Mouse (Mus musculus) liver, adult (tissue): ENCODE measurements around the gene Rel.

Experiments
- GATA4 ChIP-seq: IDR thresholded peaks from 2 replicates; pipeline ENCODE4 v1.6.1; 2014; ENCODE audit warnings: mild to moderate bottlenecking, low read length; ENCODE audit not compliant: insufficient replicate concordance

Rel gene

DNA sequence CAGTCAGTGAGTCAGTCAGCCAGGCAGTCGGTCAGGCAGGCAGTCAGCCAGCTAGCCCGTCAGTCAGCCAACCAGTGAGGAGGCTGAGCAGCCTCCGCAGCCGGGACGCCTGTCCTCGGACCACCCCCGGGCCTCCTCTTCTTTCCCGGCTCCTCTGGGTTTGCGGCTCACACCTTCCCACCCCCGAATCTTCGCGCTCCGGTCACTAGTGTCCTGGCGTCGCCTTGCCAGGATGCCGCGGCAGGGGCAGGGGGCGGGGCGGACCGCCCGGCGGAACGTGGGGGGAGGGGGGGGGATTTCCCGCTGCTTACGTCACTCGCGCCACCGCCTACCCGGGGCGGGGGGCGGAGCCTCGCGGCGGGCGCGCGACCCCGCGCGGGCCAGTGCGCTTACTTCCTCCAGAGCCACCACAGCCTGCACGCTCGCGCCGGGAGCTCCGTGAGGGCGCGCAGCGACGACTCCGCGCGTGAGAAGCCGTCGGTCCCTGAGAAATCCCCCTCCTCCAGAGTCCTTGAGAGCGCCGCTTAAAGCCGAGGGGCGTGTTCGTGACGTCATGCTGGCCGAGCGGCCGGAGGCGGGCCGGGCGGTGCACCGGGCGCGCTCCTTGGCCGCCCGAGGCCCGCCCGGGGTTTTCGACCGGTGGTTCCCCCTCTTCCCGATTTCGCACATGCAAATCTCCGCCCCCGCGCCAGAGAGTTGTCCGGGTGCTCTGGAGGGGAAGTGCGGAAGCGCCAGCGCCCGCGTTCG lies at the start of gene Rel:
TSS of gene Rel (minus strand) at position 211 of the 747 bp plus-strand sequence.
- peak; percentile 9; the same call in 1 of the 2 replicates for TF ChIP-seq GATA4

- TF ChIP-seq GATA4, result no peak
These were observed 48.0 kb upstream of the Rel start for GRCm38 (mm10) chr11:23818745-23819144.

- no peak for TF ChIP-seq GATA4
These were observed 40.0 kb upstream of the Rel start for GRCm38 (mm10) chr11:23810741-23811140.

DNA sequence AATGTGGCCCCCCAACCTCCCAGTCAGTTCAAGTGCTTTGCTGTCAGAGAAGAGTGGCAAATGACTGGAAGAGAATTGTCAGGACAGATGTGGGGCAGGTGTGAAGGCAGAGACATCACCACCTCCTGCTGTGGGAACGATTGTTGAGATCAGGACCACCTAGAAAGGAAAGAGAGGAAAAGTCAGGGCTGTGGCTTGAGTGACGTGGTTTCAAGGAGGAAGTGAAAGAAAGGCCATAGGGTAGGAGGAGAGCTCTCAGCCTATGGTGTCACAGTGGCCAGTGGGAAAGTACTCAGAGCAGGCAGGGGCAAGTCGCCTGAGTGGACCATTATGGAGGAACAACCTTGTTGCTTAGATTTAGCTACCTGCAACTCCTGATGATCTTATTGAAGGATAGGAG lies 34.9 kb upstream of the Rel start:
- TF ChIP-seq GATA4, result no peak

DNA sequence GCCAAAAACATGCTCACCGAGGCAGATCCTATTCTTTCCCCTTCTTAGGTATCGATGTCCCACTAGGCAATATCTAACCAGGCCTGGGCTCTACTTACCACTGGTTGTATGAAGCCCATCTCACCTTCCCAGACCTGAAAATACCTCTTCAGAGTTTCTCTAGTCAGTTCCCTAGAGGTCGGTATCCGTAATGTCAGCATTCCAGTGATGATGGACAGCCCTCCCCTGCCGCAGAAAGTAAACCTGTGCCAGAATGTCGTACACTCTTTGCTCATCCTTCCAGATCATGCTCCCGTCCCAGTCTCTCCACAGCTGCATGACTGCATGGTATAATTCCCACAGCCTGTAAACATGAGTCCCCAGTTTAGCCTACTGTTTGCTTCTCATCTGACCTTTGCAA lies 32.4 kb upstream of the Rel start:
- TF ChIP-seq GATA4, result no peak

DNA sequence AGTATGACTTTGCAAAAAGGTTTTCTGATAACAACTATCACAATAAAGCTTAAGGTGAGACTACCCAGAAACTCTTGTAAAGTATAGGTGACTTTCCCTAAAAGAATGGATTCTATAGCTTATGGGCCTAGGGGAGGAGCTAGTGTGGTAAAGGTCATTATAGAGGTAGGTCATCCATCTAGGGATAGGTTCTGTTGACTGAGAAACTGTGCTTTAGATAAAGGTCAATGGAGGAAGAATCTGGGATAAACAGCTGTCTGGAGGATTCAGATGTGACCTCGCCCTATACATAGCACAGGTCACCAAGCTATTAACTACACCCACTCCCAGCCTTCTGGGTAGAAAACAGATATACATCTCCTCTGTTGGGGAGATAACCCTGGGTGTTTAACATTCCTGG lies 31.5 kb upstream of the Rel start:
- TF ChIP-seq GATA4, result no peak

DNA sequence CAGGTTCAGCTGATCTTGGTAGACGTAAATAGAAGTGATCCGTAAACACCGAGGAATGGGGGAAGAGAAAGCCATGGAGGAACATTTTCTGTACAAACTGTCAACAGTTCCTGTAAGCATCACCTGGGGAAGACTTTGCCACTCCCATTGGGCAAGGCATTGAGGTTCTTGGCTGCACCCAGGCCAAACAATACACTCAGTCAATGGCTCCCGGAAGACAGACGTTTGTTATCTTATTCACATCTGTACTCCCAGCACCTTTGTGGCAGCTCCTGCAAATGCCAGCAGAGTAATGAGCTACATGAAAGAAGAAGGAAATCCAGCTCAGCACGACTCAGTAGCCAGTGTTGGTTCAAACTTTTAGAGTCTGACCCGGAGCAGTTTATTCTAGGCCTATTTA lies 31.1 kb upstream of the Rel start:
- no peak for TF ChIP-seq GATA4

DNA sequence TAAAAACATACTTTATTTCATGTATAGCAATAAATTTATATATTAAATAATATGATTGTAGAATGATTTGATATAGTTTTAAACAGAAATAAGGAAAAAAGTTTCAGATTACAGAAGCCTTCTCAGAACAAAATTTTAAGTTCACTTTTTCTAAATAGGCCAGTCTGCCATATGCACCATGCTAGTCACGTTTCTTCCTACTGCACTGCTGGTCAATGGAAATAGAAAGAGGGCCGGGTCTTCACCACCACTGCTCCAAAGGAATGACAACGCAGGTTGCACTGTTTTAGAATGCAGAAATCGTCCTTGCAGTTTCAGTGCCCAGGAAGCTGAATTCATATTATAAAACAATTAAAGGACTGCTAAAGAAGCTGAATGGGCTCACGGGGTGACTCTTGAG lies 12.3 kb upstream of the Rel start:
- no peak for TF ChIP-seq GATA4

DNA sequence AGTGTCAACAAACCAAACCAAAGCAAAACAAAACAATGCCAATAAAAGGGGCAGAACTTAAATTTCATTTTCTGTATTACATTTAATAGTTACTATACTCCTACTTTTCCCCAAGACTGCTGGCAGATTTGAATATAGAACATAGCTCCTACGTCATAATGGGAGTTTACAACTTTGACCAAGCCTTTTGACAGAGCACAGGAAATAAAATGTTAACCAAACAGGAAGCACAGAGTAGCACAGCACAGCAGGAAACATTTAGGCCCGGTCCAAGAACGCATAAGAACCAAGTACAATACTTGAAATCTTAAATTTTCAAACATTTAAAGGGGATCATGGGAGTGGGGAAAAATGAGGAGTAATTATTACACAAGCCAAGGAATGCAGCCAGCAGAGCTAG lies 11.3 kb upstream of the Rel start:
- TF ChIP-seq GATA4, result no peak

DNA sequence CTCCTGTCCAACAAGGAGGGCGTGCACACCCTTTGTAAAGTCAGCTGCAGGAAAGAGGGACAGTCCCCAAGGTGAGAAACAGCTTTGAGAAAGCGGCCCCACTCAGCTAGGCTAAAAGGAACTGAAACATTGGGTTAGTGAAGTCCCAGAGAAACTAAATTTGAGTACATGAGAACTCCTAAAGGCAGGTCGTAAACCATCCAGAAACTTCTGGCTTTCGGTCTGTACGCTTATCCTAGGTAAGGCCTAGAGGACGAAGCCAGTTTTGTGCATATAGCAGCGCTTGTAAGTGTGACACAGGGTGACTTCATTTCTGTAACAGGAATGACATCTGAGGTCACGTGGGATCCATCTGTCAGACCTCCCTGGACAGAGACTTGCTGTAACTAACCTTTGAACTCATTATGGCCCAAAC lies 8.0 kb upstream of the Rel start:
- no peak for TF ChIP-seq GATA4

- no peak for TF ChIP-seq GATA4
These were observed 1.7 kb upstream of the Rel start for GRCm38 (mm10) chr11:23772471-23772870.

DNA sequence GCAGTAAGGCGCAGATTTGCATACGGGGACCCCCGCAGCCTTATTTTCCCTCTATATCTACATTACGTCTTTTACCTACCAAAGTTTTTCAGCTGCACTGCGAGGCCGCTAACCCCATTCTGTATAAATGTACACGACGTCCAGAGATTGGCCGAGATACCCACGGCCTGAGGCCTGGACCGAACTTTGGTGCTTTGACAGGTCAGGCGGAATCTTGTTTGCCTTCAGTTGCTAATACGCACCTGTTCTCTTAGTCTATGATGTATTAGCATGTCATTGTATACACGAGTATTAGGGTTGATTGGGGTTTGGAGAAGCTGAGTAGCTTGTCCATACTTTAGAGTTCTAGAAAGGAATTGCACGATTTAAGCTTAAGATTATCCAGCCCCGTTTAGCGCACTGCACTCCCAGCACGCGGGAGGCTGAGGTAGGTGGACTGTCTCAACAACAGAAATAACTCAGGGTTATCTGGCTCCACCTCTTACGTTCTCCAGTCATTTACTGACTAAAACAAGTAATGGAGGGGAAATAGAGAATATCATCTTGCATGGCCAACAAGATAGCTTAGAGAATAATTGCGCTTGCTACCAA lies 832 bp upstream of the Rel start:
- no peak; the same call in 1 of the 2 replicates for TF ChIP-seq GATA4

- TF ChIP-seq GATA4, result no peak
These were observed 335 bp downstream of the Rel start for GRCm38 (mm10) chr11:23770510-23770759.

DNA sequence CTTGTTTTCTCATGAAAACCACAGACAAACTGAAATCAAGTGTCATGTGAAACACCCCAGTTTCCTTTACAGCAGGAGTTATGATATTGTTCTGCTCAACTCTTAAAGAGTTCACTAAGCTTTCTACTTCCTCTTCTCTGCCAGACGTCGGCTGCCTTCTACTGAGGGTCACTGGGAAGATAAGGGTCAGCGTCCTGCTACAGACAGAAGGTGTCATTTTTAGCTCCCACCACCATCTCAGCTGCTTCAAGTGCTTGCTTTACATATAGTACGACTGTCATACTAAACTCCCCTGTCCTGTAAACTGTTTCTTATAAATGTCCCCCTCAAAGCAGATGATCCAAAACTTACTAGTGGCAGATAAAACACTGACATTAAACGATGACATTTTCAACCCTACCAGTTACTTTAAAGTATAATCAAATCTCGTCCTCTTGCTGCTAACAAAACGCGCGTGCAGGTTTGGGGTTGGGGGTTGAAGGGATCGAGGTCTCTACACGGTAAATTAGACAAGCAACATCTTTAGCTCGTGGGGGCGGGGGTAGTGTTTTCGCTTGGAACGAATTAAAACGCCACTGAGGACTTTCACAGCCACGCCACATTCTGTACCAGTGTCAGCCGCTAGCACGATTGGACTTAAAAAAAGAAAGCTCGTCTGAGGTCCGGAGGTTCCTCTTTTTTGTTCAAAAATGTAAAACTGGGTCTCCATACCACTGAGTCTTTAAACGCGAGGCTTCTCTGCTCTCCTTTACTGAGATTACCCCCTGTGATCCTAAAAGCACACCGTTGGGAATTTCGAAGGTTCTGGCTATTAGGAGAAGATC lies 872 bp downstream of the Rel start:
- peak; percentile 63; the same call in 1 of the 2 replicates for TF ChIP-seq GATA4

DNA sequence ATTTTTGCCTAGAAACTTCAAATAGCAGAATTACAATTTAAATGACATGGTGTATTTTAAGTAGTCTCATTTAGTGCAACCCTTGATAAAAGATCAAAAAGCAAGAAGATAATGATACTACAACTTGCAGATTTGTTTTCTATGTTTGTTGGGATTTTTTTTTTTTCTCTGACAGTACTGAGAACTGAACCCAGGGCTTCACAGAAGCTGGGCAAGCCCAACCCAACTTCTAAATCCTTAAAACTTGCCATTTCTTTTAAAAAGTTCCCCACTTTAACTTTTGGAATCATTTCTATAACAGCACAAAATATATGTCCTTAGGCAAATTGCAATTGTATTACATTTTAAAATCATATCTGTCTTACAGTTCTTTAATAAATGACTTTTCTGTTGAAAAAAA lies 1.7 kb downstream of the Rel start:
- TF ChIP-seq GATA4, result no peak

GRCm38 (mm10) chr11:23767928-23768327 lies 2.8 kb downstream of the Rel start:
- TF ChIP-seq GATA4, result no peak
